Mouse (Mus musculus): ENCODE results near the gene Serac1. TPM values are rescaled to one million over a fixed set of nuclear protein-coding genes. Genes with fewer than 3 reads are reported as not detected.

Serac1 gene
- 1 to 10 TPM; 4.6 to 4.7 TPM for total RNA-seq (2023)

GRCm38 (mm10) chr17:6079287-6080122, at the start of gene Serac1, which contains the start of gene Gtf2h5:
Serac1 (minus strand) TSS chr17:6079741.
Gtf2h5 (plus strand) TSS chr17:6079786.

GRCm38 (mm10) chr17:6106361-6107014, 26.9 kb upstream of the Serac1 start, which contains the start of gene Tulp4:
Tulp4 (plus strand) TSS chr17:6106437.

Other genes starting within 250 kb of the Serac1 start
- 10 to 100 TPM; 38.5 to 39.6 TPM for gene Snx9, start 238.4 kb downstream of the Serac1 start, total RNA-seq (2023)
- 10 to 100 TPM; 10.9 to 12.9 TPM for gene Synj2, start 138.5 kb downstream of the Serac1 start, total RNA-seq (2023)
- 10 to 100 TPM; 37.5 to 43.7 TPM for gene Gtf2h5, start within 50 bp of the Serac1 start, total RNA-seq (2023)
- gene Tulp4, start 26.7 kb upstream of the Serac1 start, total RNA-seq (2023) = 10 to 100 TPM; 42.0 to 57.0 TPM
- 1 to 10 TPM; 7.7 to 9.8 TPM for gene Tmem181a, start 177.1 kb upstream of the Serac1 start, total RNA-seq (2023)
- gene Dynlt1a, start 237.8 kb upstream of the Serac1 start, total RNA-seq (2023) = 1 to 10 TPM; 5.5 to 7.3 TPM